Mouse (Mus musculus): Measurements from ENCODE around the gene Adgrg6. TPM values are rescaled to one million over a fixed set of nuclear protein-coding genes. Genes with fewer than 3 reads are reported as not detected.

The Adgrg6 gene
- polyA plus RNA-seq, 1 experiment = 0.04 TPM

GRCm38 (mm10) chr10:14522729-14523128 is 22.7 kb downstream of the Adgrg6 start:
- Histone ChIP-seq H3K4me3 (ENCODE audit: control insufficient read depth, low read depth, low read length) (no peak overlapping the region), H3K27ac (ENCODE audit: control insufficient read depth, insufficient read depth, low read depth, low read length) (no peak overlapping the region), H3K36me3 (ENCODE audit: control insufficient read depth, insufficient read depth, low read length) (no peaks in the 10 kb centered on the region), H3K4me1 (ENCODE audit: control insufficient read depth, insufficient read depth, low read length) (no peaks in the 10 kb centered on the region), H3K27me3 (ENCODE audit: control insufficient read depth, insufficient read depth, low read length) (no peaks in the 10 kb centered on the region)
- TF ChIP-seq POLR2A (IDR thresholded peaks at IDR 0.05; ENCODE audit: control insufficient read depth, low read depth, low read length) (no peak), CTCF (IDR thresholded peaks at IDR 0.05; ENCODE audit: control insufficient read depth, insufficient read depth, insufficient replicate concordance, low read depth, low read length) (no peak)

- Histone ChIP-seq H3K36me3 (ENCODE audit: control insufficient read depth, insufficient read depth, low read length) (no peaks in the 10 kb centered on the region), H3K27ac (ENCODE audit: control insufficient read depth, insufficient read depth, low read depth, low read length) (no peak overlapping the region), H3K27me3 (ENCODE audit: control insufficient read depth, insufficient read depth, low read length) (no peaks in the 10 kb centered on the region), H3K4me1 (ENCODE audit: control insufficient read depth, insufficient read depth, low read length) (no peaks in the 10 kb centered on the region), H3K4me3 (ENCODE audit: control insufficient read depth, low read depth, low read length) (no peak overlapping the region)
- TF ChIP-seq CTCF (IDR thresholded peaks at IDR 0.05; ENCODE audit: control insufficient read depth, insufficient read depth, insufficient replicate concordance, low read depth, low read length) (no peak), POLR2A (IDR thresholded peaks at IDR 0.05; ENCODE audit: control insufficient read depth, low read depth, low read length) (no peak)
Measured at GRCm38 (mm10) chr10:14520912-14521675, 24.4 kb downstream of the Adgrg6 start.

- Histone ChIP-seq H3K27ac (ENCODE audit: control insufficient read depth, insufficient read depth, low read depth, low read length) (no peak overlapping the region), H3K4me1 (ENCODE audit: control insufficient read depth, insufficient read depth, low read length) (no peaks in the 10 kb centered on the region), H3K27me3 (ENCODE audit: control insufficient read depth, insufficient read depth, low read length) (no peaks in the 10 kb centered on the region), H3K36me3 (ENCODE audit: control insufficient read depth, insufficient read depth, low read length) (no peaks in the 10 kb centered on the region), H3K4me3 (ENCODE audit: control insufficient read depth, low read depth, low read length) (no peak overlapping the region)
- TF ChIP-seq CTCF (IDR thresholded peaks at IDR 0.05; ENCODE audit: control insufficient read depth, insufficient read depth, insufficient replicate concordance, low read depth, low read length) (no peak), POLR2A (IDR thresholded peaks at IDR 0.05; ENCODE audit: control insufficient read depth, low read depth, low read length) (no peak)
Measured at GRCm38 (mm10) chr10:14517909-14518308, 27.6 kb downstream of the Adgrg6 start.

- Histone ChIP-seq H3K27me3 (ENCODE audit: control insufficient read depth, insufficient read depth, low read length) (no peaks in the 10 kb centered on the region), H3K36me3 (ENCODE audit: control insufficient read depth, insufficient read depth, low read length) (no peaks in the 10 kb centered on the region), H3K27ac (ENCODE audit: control insufficient read depth, insufficient read depth, low read depth, low read length) (no peak overlapping the region), H3K4me1 (ENCODE audit: control insufficient read depth, insufficient read depth, low read length) (no peaks in the 10 kb centered on the region), H3K4me3 (ENCODE audit: control insufficient read depth, low read depth, low read length) (no peak overlapping the region)
- TF ChIP-seq POLR2A (IDR thresholded peaks at IDR 0.05; ENCODE audit: control insufficient read depth, low read depth, low read length) (no peak), CTCF (IDR thresholded peaks at IDR 0.05; ENCODE audit: control insufficient read depth, insufficient read depth, insufficient replicate concordance, low read depth, low read length) (no peak)
Measured at GRCm38 (mm10) chr10:14511904-14512663, 33.4 kb downstream of the Adgrg6 start.

GRCm38 (mm10) chr10:14511157-14511556 is 34.3 kb downstream of the Adgrg6 start:
- Histone ChIP-seq H3K4me1 (ENCODE audit: control insufficient read depth, insufficient read depth, low read length) (no peaks in the 10 kb centered on the region), H3K27me3 (ENCODE audit: control insufficient read depth, insufficient read depth, low read length) (no peaks in the 10 kb centered on the region), H3K36me3 (ENCODE audit: control insufficient read depth, insufficient read depth, low read length) (no peaks in the 10 kb centered on the region), H3K27ac (ENCODE audit: control insufficient read depth, insufficient read depth, low read depth, low read length) (no peak overlapping the region), H3K4me3 (ENCODE audit: control insufficient read depth, low read depth, low read length) (no peak overlapping the region)
- TF ChIP-seq POLR2A (IDR thresholded peaks at IDR 0.05; ENCODE audit: control insufficient read depth, low read depth, low read length) (no peak), CTCF (IDR thresholded peaks at IDR 0.05; ENCODE audit: control insufficient read depth, insufficient read depth, insufficient replicate concordance, low read depth, low read length) (no peak)

GRCm38 (mm10) chr10:14495658-14496057 is 49.8 kb downstream of the Adgrg6 start:
- H3K4me3 ChIP-seq (ENCODE audit: control insufficient read depth, low read depth, low read length) = no peak overlapping the region
- no peak overlapping the region for H3K27ac ChIP-seq (ENCODE audit: control insufficient read depth, insufficient read depth, low read depth, low read length)
- no peaks in the 10 kb centered on the region for H3K36me3 ChIP-seq (ENCODE audit: control insufficient read depth, insufficient read depth, low read length)
- no peak for TF ChIP-seq CTCF (IDR thresholded peaks at IDR 0.05; ENCODE audit: control insufficient read depth, insufficient read depth, insufficient replicate concordance, low read depth, low read length)
- H3K27me3 ChIP-seq (ENCODE audit: control insufficient read depth, insufficient read depth, low read length) = no peaks in the 10 kb centered on the region
- H3K4me1 ChIP-seq (ENCODE audit: control insufficient read depth, insufficient read depth, low read length) = no peaks in the 10 kb centered on the region

- Histone ChIP-seq H3K27ac (ENCODE audit: control insufficient read depth, insufficient read depth, low read depth, low read length) (no peak overlapping the region), H3K27me3 (ENCODE audit: control insufficient read depth, insufficient read depth, low read length) (no peaks in the 10 kb centered on the region), H3K4me3 (ENCODE audit: control insufficient read depth, low read depth, low read length) (no peak overlapping the region), H3K36me3 (ENCODE audit: control insufficient read depth, insufficient read depth, low read length) (no peaks in the 10 kb centered on the region), H3K4me1 (ENCODE audit: control insufficient read depth, insufficient read depth, low read length) (no peaks in the 10 kb centered on the region)
- TF ChIP-seq CTCF (IDR thresholded peaks at IDR 0.05; ENCODE audit: control insufficient read depth, insufficient read depth, insufficient replicate concordance, low read depth, low read length) (no peak), POLR2A (IDR thresholded peaks at IDR 0.05; ENCODE audit: control insufficient read depth, low read depth, low read length) (no peak)
Measured at GRCm38 (mm10) chr10:14495204-14495603, 50.3 kb downstream of the Adgrg6 start.

Measured in testis, adult 2 months (tissue).